Comparison of ENCODE assay signal across 24 mouse cellular contexts in genomic region chr8:22335426-22335825, GRCm38 (mm10). TPM values are rescaled to one million over a fixed set of nuclear protein-coding genes. Genes with fewer than 3 reads are reported as not detected.
"Had no signal": no experiment of that assay in that cellular context is flagged by ENCODE, and none has a peak within 500 bp of the region (broad histone marks: within the 10 kb centered on the region; RNA-seq: fewer than 3 reads in every experiment).

No protein-coding gene starts in this region.

- H3K27me3 ChIP-seq: neural tube, embryonic 13.5 days; neural tube, embryonic 15.5 days; stomach, embryonic 15.5 days had no signal

- H3K27ac ChIP-seq: neural tube, embryonic 13.5 days; neural tube, embryonic 15.5 days; stomach, embryonic 15.5 days; stomach, postnatal 0 days had no signal

- H3K4me3 ChIP-seq: neural tube, embryonic 13.5 days; neural tube, embryonic 15.5 days; stomach, embryonic 15.5 days had no signal

- H3K9ac ChIP-seq: neural tube, embryonic 13.5 days; neural tube, embryonic 15.5 days; stomach, embryonic 15.5 days had no signal

- H3K36me3 ChIP-seq: neural tube, embryonic 13.5 days; neural tube, embryonic 15.5 days; stomach, embryonic 15.5 days had no signal

- H3K9me3 ChIP-seq: neural tube, embryonic 13.5 days; neural tube, embryonic 15.5 days; stomach, embryonic 15.5 days had no signal

- H3K4me1 ChIP-seq: neural tube, embryonic 13.5 days; neural tube, embryonic 15.5 days; stomach, embryonic 15.5 days had no signal

- DNase-seq: retina, postnatal 1 day; right cerebral cortex, adult 18-20 months; right cerebral cortex, postnatal 14 days; right cerebral cortex, postnatal 25 days; right cerebral cortex, postnatal 4 days; spleen, adult 18-20 months; thymus, adult 18-20 months; thymus, adult 2 months; thymus, postnatal 14 days; thymus, postnatal 25 days; thymus, postnatal 36 days; thymus, postnatal 4 days had no signal

- H3K4me2 ChIP-seq: neural tube, embryonic 13.5 days; neural tube, embryonic 15.5 days; stomach, embryonic 15.5 days had no signal

RNA-seq across cellular contexts. Expression of gene Tpte, which starts 52.2 kb away (rescaled TPM):
- total RNA-seq: neutrophil, adult 5-6 weeks had no signal
- polyA plus RNA-seq: neural tube, embryonic 13.5 days; neural tube, embryonic 14.5 days; neural tube, embryonic 15.5 days; small intestine, adult 2 months; spleen, adult 2 months; stomach, embryonic 14.5 days; stomach, embryonic 15.5 days; stomach, embryonic 16.5 days; stomach, postnatal 0 days; thymus, adult 2 months; thymus, postnatal 0 days; urinary bladder, adult 2 months had no signal
